In genomic region chr16:63817606-63818005, GRCm38 (mm10) we compare ENCODE assay signal across 10 mouse cellular contexts. TPM values are rescaled to one million over a fixed set of nuclear protein-coding genes. Genes with fewer than 3 reads are reported as not detected.
DNase-seq lines count a peak whose midpoint lies in the region; ATAC-seq lines count a peak whose summit lies in the region.
"Had no signal": no experiment of that assay in that cellular context is flagged by ENCODE, and none has a peak within 500 bp of the region (broad histone marks: within the 10 kb centered on the region; RNA-seq: fewer than 3 reads in every experiment).

No protein-coding gene starts in this region.

- H3K9ac ChIP-seq in midbrain, embryonic 13.5 days (replicated peaks) = no peak overlapping the region
- H3K9ac ChIP-seq in intestine, embryonic 15.5 days = no peak overlapping the region
- H3K9ac ChIP-seq in stomach, embryonic 16.5 days (ENCODE audit: low read length) = no peak overlapping the region
- H3K9ac ChIP-seq: liver, embryonic 14.5 days had no signal

- no peak overlapping the region for H3K4me2 ChIP-seq in midbrain, embryonic 13.5 days (replicated peaks)
- H3K4me2 ChIP-seq in intestine, embryonic 15.5 days (replicated peaks) = peak overlapping the region; percentile 15
- peak overlapping the region; percentile 4; the same call in 1 of the 2 replicates for H3K4me2 ChIP-seq in stomach, embryonic 16.5 days (ENCODE audit: low read depth, low read length)

- peak; percentile 46 for DNase-seq in embryo, embryonic 10 days (ENCODE audit: low spot score)
- DNase-seq in embryo, embryonic 9.5 days (ENCODE audit: extremely low spot score) = no peak
- DNase-seq in midbrain, embryonic 10.5 days (ENCODE audit: low spot score) = no peak
- no peak for DNase-seq in frontal cortex, postnatal 25 days (ENCODE audit: low spot score in 2 of 2)
- no peak for DNase-seq in gastrocnemius, postnatal 10 days
- DNase-seq: kidney, postnatal 36 days had no signal

- WGBS in midbrain, embryonic 10.5 days = 66% methylated on average over 6 of the region's 6 CpGs
- 41% methylated on average over 6 of the region's 6 CpGs for WGBS in midbrain, embryonic 13.5 days
- WGBS in intestine, embryonic 15.5 days = 25% methylated on average over 6 of the region's 6 CpGs
- 39% methylated on average over 6 of the region's 6 CpGs for WGBS in stomach, embryonic 16.5 days

- H3K9me3 ChIP-seq in midbrain, embryonic 10.5 days (replicated peaks) = no peaks in the 10 kb centered on the region
- no peaks in the 10 kb centered on the region for H3K9me3 ChIP-seq in midbrain, embryonic 13.5 days
- H3K9me3 ChIP-seq in intestine, embryonic 15.5 days = no peaks in the 10 kb centered on the region
- H3K9me3 ChIP-seq in stomach, embryonic 16.5 days (replicated peaks; ENCODE audit: control insufficient read depth, low read length) = no peaks in the 10 kb centered on the region

- H3K27me3 ChIP-seq in midbrain, embryonic 10.5 days (ENCODE audit: low read depth, poor library complexity, severe bottlenecking) = no peaks in the 10 kb centered on the region
- no peaks in the 10 kb centered on the region for H3K27me3 ChIP-seq in midbrain, embryonic 13.5 days
- no peaks in the 10 kb centered on the region for H3K27me3 ChIP-seq in intestine, embryonic 15.5 days (replicated peaks)
- H3K27me3 ChIP-seq in stomach, embryonic 16.5 days (ENCODE audit: control insufficient read depth, insufficient read depth, low read length) = no peaks in the 10 kb centered on the region

- peaks cover 31% of the 10 kb centered on the region for H3K4me1 ChIP-seq in midbrain, embryonic 10.5 days
- H3K4me1 ChIP-seq in midbrain, embryonic 13.5 days (replicated peaks) = peaks cover 22% of the 10 kb centered on the region
- no peaks in the 10 kb centered on the region for H3K4me1 ChIP-seq in intestine, embryonic 15.5 days (replicated peaks)
- H3K4me1 ChIP-seq in stomach, embryonic 16.5 days (ENCODE audit: control insufficient read depth, insufficient read depth, low read length) = peaks cover 2% of the 10 kb centered on the region; the same call in 1 of the 2 replicates

- H3K27ac ChIP-seq in midbrain, embryonic 10.5 days (replicated peaks) = peak overlapping the region; percentile 52; the same call in 1 of the 2 replicates
- no peak overlapping the region for H3K27ac ChIP-seq in midbrain, embryonic 13.5 days
- H3K27ac ChIP-seq in intestine, embryonic 15.5 days = 0 out of 2 replicates have a peak overlapping the region, but pooled peaks have one; percentile 1
- H3K27ac ChIP-seq in stomach, embryonic 16.5 days (ENCODE audit: low read length) = peak overlapping the region; percentile 50; the same call in 1 of the 2 replicates
- H3K27ac ChIP-seq: liver, embryonic 14.5 days had no signal

- ATAC-seq in midbrain, embryonic 13.5 days = no peak
- ATAC-seq in intestine, embryonic 15.5 days = no peak
- 0 out of 2 replicates have a peak, but pooled peaks have one; percentile 21 for ATAC-seq in stomach, embryonic 16.5 days (ENCODE audit: insufficient read depth, low FRiP score)

- no peak overlapping the region for H3K4me3 ChIP-seq in midbrain, embryonic 10.5 days
- no peak overlapping the region for H3K4me3 ChIP-seq in midbrain, embryonic 13.5 days (replicated peaks)
- H3K4me3 ChIP-seq in intestine, embryonic 15.5 days (replicated peaks) = no peak overlapping the region
- no peak overlapping the region for H3K4me3 ChIP-seq in stomach, embryonic 16.5 days (replicated peaks; ENCODE audit: low read length)

- H3K36me3 ChIP-seq in midbrain, embryonic 10.5 days = no peaks in the 10 kb centered on the region
- H3K36me3 ChIP-seq in midbrain, embryonic 13.5 days = no peaks in the 10 kb centered on the region
- H3K36me3 ChIP-seq in intestine, embryonic 15.5 days = no peaks in the 10 kb centered on the region
- H3K36me3 ChIP-seq in stomach, embryonic 16.5 days (ENCODE audit: control insufficient read depth, insufficient read depth, low read length) = no peaks in the 10 kb centered on the region

RNA-seq across cellular contexts. Expression of gene Epha3, which starts 46.4 kb away (rescaled TPM):
- polyA plus RNA-seq in midbrain, embryonic 10.5 days (2016; fragmentation: Nextera tagmentation; extraction: Ambion mirVana) = 26.7 and 34.6 TPM in 2 replicates
- 28.5 and 35.0 TPM in 2 replicates for polyA plus RNA-seq in midbrain, embryonic 13.5 days (2015; fragmentation: Nextera tagmentation; extraction: Ambion mirVana)
- polyA plus RNA-seq in intestine, embryonic 15.5 days (2015; fragmentation: Nextera tagmentation; extraction: Ambion mirVana) = 9.2 and 11.0 TPM in 2 replicates
- 14.4 and 16.0 TPM in 2 replicates for polyA plus RNA-seq in stomach, embryonic 16.5 days (2015; fragmentation: Nextera tagmentation; extraction: Ambion mirVana)
- 1 to 10 TPM; 3.3 to 5.0 TPM for total RNA-seq in gastrocnemius, postnatal 10 days (2021)
